Mouse (Mus musculus) olfactory bulb, adult 2 months (tissue): ENCODE measurements around the gene Tmem123. TPM values are rescaled to one million over a fixed set of nuclear protein-coding genes. Genes with fewer than 3 reads are reported as not detected.

Source experiments
- H3K27ac ChIP-seq: fragments of 200-500 bp; 2 replicates; pipeline ENCODE4 v1.5.1; 2012; ENCODE audit warnings: low read depth, low read length; ENCODE audit not compliant: insufficient read depth
- H3K4me1 ChIP-seq: fragments of 200-500 bp; 2 replicates; pipeline ENCODE4 v1.6.1; 2012; ENCODE audit warnings: low read length; ENCODE audit not compliant: control insufficient read depth, insufficient read depth
- H3K4me3 ChIP-seq: fragments of 200-500 bp; 2 replicates; pipeline ENCODE4 v1.5.1; 2012; ENCODE audit warnings: mild to moderate bottlenecking, low read depth, low read length, moderate library complexity; ENCODE audit not compliant: insufficient read depth
- CTCF ChIP-seq: fragments of 200-500 bp; IDR thresholded peaks from 2 replicates; pipeline ENCODE4 v1.5.1; 2012; ENCODE audit warnings: low read depth, mild to moderate bottlenecking, low read length, moderate library complexity; ENCODE audit not compliant: insufficient read depth
- POLR2A ChIP-seq: fragments of 200-500 bp; IDR thresholded peaks from 2 replicates; pipeline ENCODE4 v1.6.1; 2012; ENCODE audit warnings: mild to moderate bottlenecking, low read depth, low read length, moderate library complexity; ENCODE audit not compliant: insufficient read depth
- WGBS: fragments of 180-500 bp; shearing (Covaris S2); methylation state at CpG from one replicate; pipeline ENCODE4 v1.1.7; 2018; 5-methylcytosine and 5-hydroxymethylcytosine counted together
- polyA plus RNA-seq: library from polyadenylated mRNA; stranded (reverse); fragments of >200 nt; gene quantifications from 2 replicates; pipeline ENCODE4 v1.2.4, GENCODE M21; 2012; ENCODE audit warnings: low replicate concordance; ENCODE audit not compliant: missing spikeins, insufficient read depth, insufficient read length

Gene Tmem123
- polyA plus RNA-seq, 1 experiment = not detected

DNA sequence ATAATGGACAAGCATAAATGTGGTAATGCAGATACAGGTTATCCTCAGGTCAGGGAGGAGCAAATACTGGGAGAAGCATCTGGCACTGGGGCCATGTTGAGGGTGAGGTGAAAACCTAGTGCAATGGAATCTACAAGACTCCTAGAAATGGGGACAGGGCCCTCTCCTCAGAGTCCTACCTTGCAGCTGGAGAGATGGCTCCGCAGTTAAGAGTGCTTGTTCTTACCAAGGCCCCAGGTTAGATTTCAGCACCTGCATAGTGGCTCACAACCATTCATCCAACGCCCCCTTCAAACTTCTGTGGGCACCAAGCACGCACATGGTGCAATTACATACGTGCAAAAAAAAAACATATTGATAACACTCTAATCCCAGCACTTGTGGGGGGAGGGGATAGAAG is 15.9 kb downstream of the Tmem123 start:
- no peak for TF ChIP-seq POLR2A
- TF ChIP-seq CTCF = no peak
- Histone ChIP-seq H3K4me3 (no peak overlapping the region), H3K4me1 (no peaks in the 10 kb centered on the region; the same call in 1 of the 2 replicates), H3K27ac (no peak overlapping the region)
- 92% methylated on average over 4 of the region's 4 CpGs for WGBS

DNA sequence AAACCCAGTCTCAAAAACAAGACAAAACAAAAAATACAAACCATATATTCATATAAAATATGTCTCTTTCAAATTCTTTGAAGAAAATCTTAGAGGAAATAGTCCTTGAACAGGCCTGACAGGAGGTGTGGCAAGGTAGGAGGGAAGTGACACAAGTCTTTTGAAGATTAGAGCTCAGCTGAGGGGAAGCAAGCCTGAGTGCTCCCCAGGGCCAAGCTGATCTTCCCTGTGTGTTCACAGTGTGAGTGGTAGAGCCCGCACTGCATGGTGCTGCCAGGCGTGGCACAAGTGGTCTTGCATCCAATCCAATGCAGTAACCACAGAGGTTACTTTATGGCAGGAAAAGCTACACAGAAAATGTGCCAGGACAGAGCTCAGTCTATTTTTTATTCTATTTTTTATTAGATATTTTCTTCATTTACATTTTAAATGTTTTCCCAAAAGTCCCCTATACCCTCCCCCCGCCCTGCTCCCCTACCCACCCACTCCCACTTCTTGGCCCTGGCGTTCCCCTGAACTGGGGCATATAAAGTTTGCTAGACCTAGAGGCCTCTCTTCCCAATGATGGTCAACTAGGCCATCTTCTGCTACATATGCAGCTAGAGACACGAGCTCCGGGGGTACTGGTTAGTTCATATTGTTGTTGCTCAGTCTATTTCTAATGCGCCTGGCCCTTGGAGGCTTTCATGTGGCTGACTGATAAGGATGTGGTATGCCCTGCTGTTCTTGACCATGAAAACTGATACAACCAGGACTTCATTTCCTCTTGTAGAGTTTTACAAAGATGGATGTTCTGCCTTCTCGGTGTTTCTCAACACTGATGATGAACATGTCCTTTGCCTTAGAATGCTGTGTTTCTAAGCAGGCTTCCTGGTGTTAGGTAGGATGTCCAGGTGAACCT is 16.7 kb downstream of the Tmem123 start:
- Histone ChIP-seq H3K27ac (no peak overlapping the region), H3K4me3 (no peak overlapping the region), H3K4me1 (no peaks in the 10 kb centered on the region; the same call in 1 of the 2 replicates)
- WGBS = 94% methylated on average over 8 of the region's 8 CpGs
- no peak for TF ChIP-seq POLR2A

DNA sequence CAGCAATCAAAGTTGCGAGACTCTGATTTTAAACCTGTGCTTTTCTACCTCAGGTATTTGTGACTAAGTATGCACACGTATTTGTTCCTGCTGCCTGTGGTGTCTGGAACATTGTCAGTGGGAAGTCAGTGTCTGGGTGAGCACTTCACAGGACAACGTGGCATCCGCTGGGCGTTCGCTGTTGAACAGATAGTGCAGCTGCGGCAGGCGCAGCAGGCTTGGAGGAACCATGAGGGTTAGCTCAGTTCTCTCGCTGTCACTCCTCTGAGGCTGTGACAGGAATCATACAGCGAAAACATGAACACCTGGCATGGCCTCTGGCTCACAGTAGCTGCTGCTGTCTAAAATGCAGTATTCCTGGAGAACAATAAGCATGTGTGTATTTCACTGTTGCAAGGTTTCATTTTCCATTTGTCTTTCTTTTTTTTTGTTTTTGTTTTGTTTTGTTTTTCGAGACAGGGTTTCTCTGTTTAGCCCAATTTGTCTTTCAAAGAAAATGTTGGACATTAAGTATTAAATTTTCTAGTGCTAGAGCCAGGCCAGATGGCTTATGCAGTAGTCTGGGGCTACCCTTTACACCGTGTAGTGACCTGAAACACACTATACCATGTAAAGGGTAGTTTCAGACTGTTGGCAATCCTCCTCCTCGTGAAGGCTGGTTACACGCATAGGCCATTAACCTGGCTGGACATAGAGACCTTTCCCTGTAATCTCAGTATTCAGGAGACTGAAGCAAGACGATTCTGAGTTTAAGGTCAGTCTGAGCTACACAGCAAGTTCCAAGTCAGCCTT is 20.2 kb downstream of the Tmem123 start:
- H3K27ac ChIP-seq = no peak overlapping the region
- no peak overlapping the region for H3K4me3 ChIP-seq
- 65% methylated on average over 15 of the region's 15 CpGs for WGBS
- peaks cover 4% of the 10 kb centered on the region for H3K4me1 ChIP-seq
- TF ChIP-seq POLR2A = no peak
- no peak for TF ChIP-seq CTCF

DNA sequence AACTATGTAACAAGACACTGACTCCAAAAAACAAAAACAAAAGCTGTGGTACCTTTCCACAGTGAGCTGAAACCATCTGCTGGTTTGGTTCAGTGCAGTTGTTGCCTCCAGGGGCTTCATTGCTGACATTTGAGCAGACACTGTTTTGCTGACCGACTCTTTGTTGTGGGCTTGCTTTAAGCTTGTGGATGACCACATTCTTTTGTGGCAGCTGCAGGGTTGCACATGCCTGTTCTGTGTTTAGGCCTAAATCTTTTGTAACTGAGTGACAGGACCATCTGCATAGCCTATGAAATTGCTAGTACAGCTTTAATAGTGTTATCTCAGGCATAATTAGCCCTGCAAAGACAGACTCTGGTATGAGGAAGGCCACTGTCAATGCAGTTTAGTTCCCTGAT is 20.8 kb downstream of the Tmem123 start:
- Histone ChIP-seq H3K4me3 (no peak overlapping the region), H3K4me1 (peaks cover 4% of the 10 kb centered on the region), H3K27ac (no peak overlapping the region)
- WGBS = 58% methylated on average over 1 of the region's 1 CpGs
- no peak for TF ChIP-seq POLR2A
- TF ChIP-seq CTCF = no peak

DNA sequence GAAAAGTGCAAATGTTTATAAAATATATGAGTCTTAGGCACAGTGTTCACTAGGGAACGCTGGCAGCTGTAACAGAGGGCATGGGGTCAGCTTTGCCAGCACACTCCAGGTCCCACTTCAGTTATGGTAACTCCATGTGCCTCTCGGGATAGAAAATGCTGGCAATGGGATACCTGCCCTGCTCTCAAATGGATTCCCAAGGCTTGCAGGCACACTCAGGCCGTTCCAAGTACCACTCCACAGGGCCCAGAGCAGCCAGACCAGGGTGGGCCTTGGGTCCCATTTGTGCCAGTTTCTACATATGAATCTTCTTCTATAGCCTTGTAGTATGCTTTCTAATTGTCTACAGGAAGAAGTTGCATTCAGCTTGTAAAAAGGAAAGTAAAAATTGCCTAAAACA is 21.6 kb downstream of the Tmem123 start:
- no peak for TF ChIP-seq CTCF
- no peak for TF ChIP-seq POLR2A
- 92% methylated on average over 3 of the region's 3 CpGs for WGBS
- no peak overlapping the region for H3K27ac ChIP-seq
- peaks cover 4% of the 10 kb centered on the region for H3K4me1 ChIP-seq
- H3K4me3 ChIP-seq = no peak overlapping the region

DNA sequence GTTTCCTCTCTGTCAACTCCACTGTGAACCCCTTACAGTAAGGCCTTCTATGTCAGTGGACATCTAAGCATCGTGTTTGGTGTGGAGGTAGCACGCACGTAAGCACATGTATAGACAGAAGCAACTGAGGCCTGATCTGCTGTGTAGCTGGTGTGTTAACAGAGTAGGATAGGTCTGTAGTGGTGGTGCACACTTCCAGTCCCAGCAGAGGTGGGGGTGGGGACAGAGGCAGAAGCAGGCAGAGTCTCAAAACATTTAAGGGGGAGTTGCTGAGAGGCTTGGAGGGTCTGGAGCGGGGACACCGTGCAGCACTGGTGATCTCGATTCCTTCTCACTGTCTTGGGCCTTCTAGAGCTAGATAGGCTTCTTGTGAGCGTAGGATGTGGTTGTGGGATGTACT is 22.2 kb downstream of the Tmem123 start:
- 90% methylated on average over 7 of the region's 7 CpGs for WGBS
- H3K27ac ChIP-seq = no peak overlapping the region

GRCm38 (mm10) chr9:7788411-7788810 is 24.6 kb downstream of the Tmem123 start:
- 93% methylated on average over 6 of the region's 6 CpGs for WGBS
- TF ChIP-seq POLR2A (no peak), CTCF (no peak)
- Histone ChIP-seq H3K27ac (no peak overlapping the region), H3K4me3 (no peak overlapping the region), H3K4me1 (peaks cover 4% of the 10 kb centered on the region)

More for the DNA sequence above, 22.2 kb downstream of the Tmem123 start:
- TF ChIP-seq POLR2A = no peak
- TF ChIP-seq CTCF = no peak
- Histone ChIP-seq H3K4me3 (no peak overlapping the region), H3K4me1 (peaks cover 4% of the 10 kb centered on the region)

GRCm38 (mm10) chr9:7789764-7790575 is 26.1 kb downstream of the Tmem123 start:
- Histone ChIP-seq H3K27ac (no peak overlapping the region), H3K4me1 (peaks cover 4% of the 10 kb centered on the region), H3K4me3 (no peak overlapping the region)
- no peak for TF ChIP-seq POLR2A
- TF ChIP-seq CTCF = no peak
- WGBS = 89% methylated on average over 8 of the region's 8 CpGs
